Comparison of ENCODE assay signal across 27 mouse cellular contexts in the genomic region with DNA sequence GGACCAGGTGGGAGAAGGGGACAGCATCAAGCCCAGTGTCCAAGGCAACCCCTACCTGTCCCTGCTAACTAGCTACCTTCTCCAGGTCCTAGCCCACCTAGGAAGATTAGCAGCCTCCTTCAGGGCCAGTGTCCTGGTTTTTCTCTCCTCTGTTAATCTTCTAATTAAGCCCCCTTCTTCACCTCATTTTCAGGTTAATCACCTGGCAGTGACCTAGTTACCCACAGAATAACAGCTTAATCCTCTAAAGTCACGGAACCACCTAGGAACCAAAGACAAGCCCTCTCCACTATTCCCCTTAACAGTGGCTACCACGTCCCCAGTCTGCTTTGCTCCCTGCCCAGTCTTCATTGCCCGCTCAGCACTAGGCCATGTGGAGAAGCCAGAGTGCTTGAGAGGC. TPM values are rescaled to one million over a fixed set of nuclear protein-coding genes. Genes with fewer than 3 reads are reported as not detected.
"Had no signal": no experiment of that assay in that cellular context is flagged by ENCODE, and none has a peak within 500 bp of the region (broad histone marks: within the 10 kb centered on the region; RNA-seq: fewer than 3 reads in every experiment).

No protein-coding gene starts in this region.

- H3K27me3 ChIP-seq: liver, embryonic 13.5 days; liver, embryonic 15.5 days; lung, embryonic 15.5 days; midbrain, embryonic 13.5 days; midbrain, embryonic 15.5 days; neural tube, embryonic 12.5 days had no signal

- H3K4me3 ChIP-seq: liver, embryonic 13.5 days; liver, embryonic 15.5 days; lung, embryonic 15.5 days; megakaryocyte, embryonic 14.5 days; midbrain, embryonic 13.5 days; midbrain, embryonic 15.5 days; neural tube, embryonic 12.5 days had no signal

- DNase-seq: liver, embryonic 13.5 days; liver, postnatal 0 days; lung, adult 2 months; lung, postnatal 14 days; lung, postnatal 36 days; right cerebral cortex, postnatal 14 days; right cerebral cortex, postnatal 4 days; spleen, adult 18-20 months; thymus, adult 18-20 months; thymus, postnatal 14 days; thymus, postnatal 36 days had no signal

- H3K27ac ChIP-seq: liver, embryonic 13.5 days; liver, embryonic 15.5 days; lung, embryonic 15.5 days; macrophage; midbrain, embryonic 13.5 days; midbrain, embryonic 15.5 days; neural tube, embryonic 12.5 days had no signal

- H3K4me1 ChIP-seq: liver, embryonic 13.5 days; liver, embryonic 15.5 days; lung, embryonic 15.5 days; megakaryocyte, embryonic 14.5 days; midbrain, embryonic 13.5 days; neural tube, embryonic 12.5 days had no signal

RNA-seq across cellular contexts. Expression of gene Rcvrn, which starts 13.3 kb away (rescaled TPM):
- total RNA-seq: megakaryocyte progenitor cell, adult 5-6 weeks; midbrain, postnatal 0 days; monocyte, adult 5-6 weeks; neutrophil, adult 5-6 weeks had no signal
- polyA plus RNA-seq: liver, embryonic 13.5 days; liver, embryonic 15.5 days; liver, postnatal 0 days; lung, embryonic 15.5 days; lung, postnatal 0 days; macrophage; midbrain, embryonic 13.5 days; midbrain, embryonic 15.5 days; midbrain, postnatal 0 days; neural tube, embryonic 12.5 days; neural tube, embryonic 14.5 days; small intestine, adult 2 months; stomach, embryonic 14.5 days; stomach, embryonic 16.5 days had no signal
